In the genomic region with DNA sequence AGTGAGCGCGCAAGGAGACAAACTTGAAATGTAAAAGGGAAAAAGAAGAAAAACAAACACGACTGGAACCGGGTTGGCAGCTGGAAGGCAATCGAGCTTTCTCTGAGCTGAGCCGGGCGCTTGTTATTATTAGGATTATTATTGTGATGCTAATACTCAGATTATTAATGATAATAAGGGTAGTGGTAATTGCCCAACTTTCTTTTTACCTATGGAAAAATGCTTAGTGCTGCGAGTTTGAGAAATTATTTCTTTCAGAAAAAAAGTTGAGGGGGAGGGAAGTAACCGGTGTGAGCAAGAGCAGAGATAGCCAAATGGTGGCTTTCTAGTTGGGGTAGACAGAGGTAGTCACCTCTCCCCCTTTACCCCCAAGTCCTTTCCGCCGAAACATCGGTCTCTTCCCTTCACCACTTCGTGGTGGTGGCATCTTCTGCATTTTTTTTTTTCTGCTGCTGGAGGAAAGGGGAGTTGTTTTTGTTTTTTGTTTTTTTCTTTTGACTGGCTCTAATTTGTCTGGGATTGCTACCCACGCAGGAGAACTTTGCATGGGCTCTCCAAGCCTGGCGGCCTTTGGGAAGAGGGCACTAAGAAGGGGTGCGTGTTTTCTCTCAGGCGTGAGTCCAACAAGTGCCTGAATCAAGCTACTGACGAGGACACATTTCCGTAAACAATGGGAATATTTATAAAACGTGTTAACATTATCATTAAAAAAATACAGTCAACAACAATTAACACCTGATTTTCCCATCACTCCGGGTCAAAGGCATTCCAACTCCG, we compare ENCODE assay signal across 11 mouse cellular contexts. TPM values are rescaled to one million over a fixed set of nuclear protein-coding genes. Genes with fewer than 3 reads are reported as not detected.
DNase-seq lines count a peak whose midpoint lies in the region; ATAC-seq and TF ChIP-seq lines count a peak whose summit lies in the region.
"Had no signal": no experiment of that assay in that cellular context is flagged by ENCODE, and none has a peak within 500 bp of the region (broad histone marks: within the 10 kb centered on the region; RNA-seq: fewer than 3 reads in every experiment).

No protein-coding gene starts in this region.

- no peak overlapping the region for H3K27ac ChIP-seq in heart, postnatal 0 days (ENCODE audit: low read depth)
- no peak overlapping the region for H3K27ac ChIP-seq in neural tube, embryonic 15.5 days (replicated peaks)
- 0 out of 2 replicates have a peak overlapping the region, but pooled peaks have one; percentile 23 for H3K27ac ChIP-seq in forebrain, postnatal 0 days (ENCODE audit: low read depth, low read length)
- H3K27ac ChIP-seq: limb, embryonic 15.5 days had no signal

- no peak for TF ChIP-seq EP300 in heart, postnatal 0 days (IDR thresholded peaks at IDR 0.05; ENCODE audit: low read depth)

- H3K4me2 ChIP-seq in heart, postnatal 0 days (ENCODE audit: low read depth, low read length), result no peak overlapping the region
- H3K4me2 ChIP-seq in neural tube, embryonic 15.5 days, result no peak overlapping the region
- peak overlapping the region; percentile 75 for H3K4me2 ChIP-seq in forebrain, postnatal 0 days (ENCODE audit: low read depth)
- H3K4me2 ChIP-seq: limb, embryonic 15.5 days had no signal

- TF ChIP-seq CTCF in heart, postnatal 0 days (IDR thresholded peaks at IDR 0.05; ENCODE audit: low read depth), result no peak
- TF ChIP-seq CTCF in forebrain, postnatal 0 days (IDR thresholded peaks at IDR 0.05; ENCODE audit: low read depth), result no peak

- H3K27me3 ChIP-seq in heart, postnatal 0 days (ENCODE audit: control insufficient read depth, insufficient read depth, low read length), result peaks cover 100% of the 10 kb centered on the region
- peaks cover 95% of the 10 kb centered on the region for H3K27me3 ChIP-seq in neural tube, embryonic 15.5 days (replicated peaks)
- H3K27me3 ChIP-seq in forebrain, postnatal 0 days (ENCODE audit: insufficient read depth, low read length), result peaks cover 15% of the 10 kb centered on the region

- no peaks in the 10 kb centered on the region for H3K9me3 ChIP-seq in heart, postnatal 0 days (replicated peaks; ENCODE audit: control insufficient read depth, low read length)
- H3K9me3 ChIP-seq in neural tube, embryonic 15.5 days (replicated peaks), result no peaks in the 10 kb centered on the region
- no peaks in the 10 kb centered on the region for H3K9me3 ChIP-seq in forebrain, postnatal 0 days (ENCODE audit: low read length)
- H3K9me3 ChIP-seq: limb, embryonic 15.5 days had no signal

- WGBS in heart, postnatal 0 days, result 4% methylated on average over 22 of the region's 22 CpGs
- WGBS in neural tube, embryonic 15.5 days, result 2% methylated on average over 22 of the region's 22 CpGs
- 3% methylated on average over 22 of the region's 22 CpGs for whole genome bisulfite sequencing in forebrain, postnatal 0 days

- ATAC-seq in heart, postnatal 0 days (ENCODE audit: insufficient read depth, low read depth), result no peak
- ATAC-seq in neural tube, embryonic 15.5 days (ENCODE audit: low FRiP score), result no peak
- no peak for ATAC-seq in forebrain, postnatal 0 days
- no peak for ATAC-seq in inflammation-experienced regulatory T-cells, adult 6 months
- ATAC-seq: activated CD4-positive, CD25-positive, alpha-beta regulatory T cell, adult 4 months had no signal

- no peak overlapping the region for H3K9ac ChIP-seq in heart, postnatal 0 days (replicated peaks; ENCODE audit: low read depth, low read length)
- no peak overlapping the region for H3K9ac ChIP-seq in neural tube, embryonic 15.5 days (replicated peaks)
- no peak overlapping the region for H3K9ac ChIP-seq in forebrain, postnatal 0 days
- H3K9ac ChIP-seq: limb, embryonic 15.5 days had no signal

- H3K4me1 ChIP-seq in heart, postnatal 0 days (ENCODE audit: control insufficient read depth, insufficient read depth), result peaks cover 2% of the 10 kb centered on the region; the same call in 1 of the 2 replicates
- peaks cover 20% of the 10 kb centered on the region for H3K4me1 ChIP-seq in neural tube, embryonic 15.5 days
- H3K4me1 ChIP-seq in forebrain, postnatal 0 days (ENCODE audit: insufficient read depth), result peaks cover 10% of the 10 kb centered on the region

- no peak for DNase-seq in heart, postnatal 0 days (ENCODE audit: low spot score)
- DNase-seq in heart, adult 18-20 months, result no peak
- DNase-seq in neural tube, embryonic 10.5 days (ENCODE audit: extremely low spot score, low spot score), result peak; percentile 16
- DNase-seq in forebrain, postnatal 0 days, result no peak
- DNase-seq in retina, embryonic 14.5 days (ENCODE audit: low spot score), result no peak
- DNase-seq: heart, postnatal 4 days had no signal

- no peaks in the 10 kb centered on the region for H3K36me3 ChIP-seq in heart, postnatal 0 days (replicated peaks; ENCODE audit: control insufficient read depth, insufficient read depth, low read length)
- H3K36me3 ChIP-seq in neural tube, embryonic 15.5 days, result no peaks in the 10 kb centered on the region
- H3K36me3 ChIP-seq in forebrain, postnatal 0 days (ENCODE audit: insufficient read depth), result no peaks in the 10 kb centered on the region
- H3K36me3 ChIP-seq: limb, embryonic 15.5 days had no signal

- H3K4me3 ChIP-seq in heart, postnatal 0 days (ENCODE audit: low read depth, low read length), result peak overlapping the region; percentile 27; the same call in 1 of the 2 replicates
- no peak overlapping the region for H3K4me3 ChIP-seq in neural tube, embryonic 15.5 days (replicated peaks)
- peak overlapping the region; percentile 34 for H3K4me3 ChIP-seq in forebrain, postnatal 0 days (ENCODE audit: low read depth, low read length)
- H3K4me3 ChIP-seq: limb, embryonic 15.5 days had no signal

RNA-seq across cellular contexts. Expression of a gene that starts 4.5 kb away (rescaled TPM):
- total RNA-seq in heart, postnatal 0 days (2014; rRNA removed; ENCODE audit: low replicate concordance), result not detected in 2 replicates
- not detected in 2 replicates for polyA plus RNA-seq in heart, postnatal 0 days (2015; fragmentation: Nextera tagmentation; extraction: Ambion mirVana)
- total RNA-seq in heart, adult 18-20 months (2021), result not detected
- polyA plus RNA-seq in neural tube, embryonic 15.5 days (2015; fragmentation: Nextera tagmentation; extraction: Ambion mirVana), result not detected in 2 replicates
- total RNA-seq in forebrain, postnatal 0 days (2014; rRNA removed), result 3.9 and 6.2 TPM in 2 replicates
- polyA plus RNA-seq in forebrain, postnatal 0 days (2015; fragmentation: Nextera tagmentation; extraction: Ambion mirVana), result 8.3 and 10.2 TPM in 2 replicates
- polyA plus RNA-seq in inflammation-experienced regulatory T-cells, adult 6 months (2017; shearing (Covaris generic)), result not detected
- total RNA-seq: heart, postnatal 4 days; megakaryocyte-erythroid progenitor cell, adult 5-6 weeks had no signal
- polyA plus RNA-seq: activated CD4-positive, CD25-positive, alpha-beta regulatory T cell, adult 4 months; limb, embryonic 15.5 days had no signal

RNA-seq across cellular contexts. Expression of a gene that starts 4.7 kb away (rescaled TPM):
- 13.8 and 26.7 TPM in 2 replicates for total RNA-seq in heart, postnatal 0 days (2014; rRNA removed; ENCODE audit: low replicate concordance)
- 17.7 and 20.2 TPM in 2 replicates for polyA plus RNA-seq in heart, postnatal 0 days (2015; fragmentation: Nextera tagmentation; extraction: Ambion mirVana)
- 10 to 100 TPM; 21.2 to 22.7 TPM for total RNA-seq in heart, adult 18-20 months (2021)
- 33.7 and 36.1 TPM in 2 replicates for polyA plus RNA-seq in neural tube, embryonic 15.5 days (2015; fragmentation: Nextera tagmentation; extraction: Ambion mirVana)
- total RNA-seq in forebrain, postnatal 0 days (2014; rRNA removed), result 42.9 and 44.6 TPM in 2 replicates
- 35.2 and 39.2 TPM in 2 replicates for polyA plus RNA-seq in forebrain, postnatal 0 days (2015; fragmentation: Nextera tagmentation; extraction: Ambion mirVana)
- 10 to 100 TPM; 34.7 to 46.2 (median 41.6) TPM for polyA plus RNA-seq in inflammation-experienced regulatory T-cells, adult 6 months (2017; shearing (Covaris generic))
